Mouse (Mus musculus): Measurements from ENCODE around the gene Fgf8. TPM values are rescaled to one million over a fixed set of nuclear protein-coding genes. Genes with fewer than 3 reads are reported as not detected.

Gene Fgf8
- polyA plus RNA-seq, 1 experiment from 2014 or later: 3.5 TPM

DNA sequence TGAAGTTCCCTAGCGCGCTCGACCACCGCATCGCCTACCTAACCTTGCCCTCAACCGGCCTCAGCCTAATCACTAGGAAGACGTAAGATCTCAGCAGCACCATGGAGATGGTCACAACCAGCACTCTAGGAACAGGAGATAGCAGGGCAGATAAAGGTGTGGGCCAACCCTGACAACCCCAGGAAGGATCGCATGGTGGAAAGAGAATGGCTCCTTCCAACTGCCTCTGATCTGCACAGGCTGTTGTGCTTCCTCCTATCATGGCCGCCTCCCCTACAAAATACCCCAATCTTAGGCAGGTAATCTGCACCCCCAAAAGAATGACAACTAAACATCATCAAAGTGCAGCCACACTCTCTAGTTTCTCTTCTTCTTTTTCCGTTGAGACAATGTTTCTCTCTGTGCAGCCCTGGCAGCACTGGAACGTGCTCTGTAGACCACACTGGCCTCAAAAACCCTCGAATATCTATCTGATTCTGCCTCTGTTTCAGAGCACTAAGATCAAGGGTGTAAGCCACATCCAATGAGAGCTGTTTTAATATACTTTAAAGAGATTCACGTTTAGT lies 37.7 kb upstream of the Fgf8 start:
- 90% methylated on average over 13 of the region's 13 CpGs for WGBS
- Histone ChIP-seq H3K27me3 (no peaks in the 10 kb centered on the region), H3K36me3 (peaks cover 48% of the 10 kb centered on the region), H3K9ac (0 out of 2 replicates have a peak overlapping the region, but pooled peaks have one; percentile 2), H3K4me3 (peak overlapping the region; percentile 100; the same call in 1 of the 2 replicates), H3K4me2 (replicated peaks) (peak overlapping the region; percentile 74), H3K9me3 (no peaks in the 10 kb centered on the region), H3K27ac (no peak overlapping the region; the same call in 1 of the 2 replicates), H3K4me1 (peaks cover 29% of the 10 kb centered on the region)
- no peak for ATAC-seq (ENCODE audit: low FRiP score, low read depth)

DNA sequence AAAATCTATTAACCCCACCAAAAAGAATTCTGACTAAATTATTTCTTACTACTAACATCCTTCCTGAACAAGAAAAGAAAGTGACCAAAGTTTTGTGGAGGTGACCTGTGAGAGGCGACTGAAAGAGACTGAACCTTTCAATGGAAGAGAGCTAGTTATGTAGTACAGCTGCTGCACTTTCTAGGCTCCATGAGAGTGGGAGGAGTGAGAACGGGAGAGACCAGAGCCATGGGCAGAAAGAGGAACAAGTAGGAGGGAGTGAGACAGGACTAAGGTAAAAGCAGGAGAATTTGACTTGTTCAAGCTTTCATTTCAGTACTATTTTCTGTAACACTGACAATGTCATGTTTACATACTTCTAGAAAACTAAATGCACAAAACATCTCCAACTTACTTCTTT lies 32.8 kb upstream of the Fgf8 start:
- Histone ChIP-seq H3K4me1 (peaks cover 8% of the 10 kb centered on the region), H3K9me3 (no peaks in the 10 kb centered on the region), H3K9ac (no peak overlapping the region), H3K27me3 (no peaks in the 10 kb centered on the region), H3K4me2 (replicated peaks) (no peak overlapping the region), H3K4me3 (no peak overlapping the region), H3K36me3 (peaks cover 93% of the 10 kb centered on the region), H3K27ac (no peak overlapping the region)
- 85% methylated on average over 2 of the region's 2 CpGs for WGBS
- ATAC-seq (ENCODE audit: low FRiP score, low read depth): no peak

DNA sequence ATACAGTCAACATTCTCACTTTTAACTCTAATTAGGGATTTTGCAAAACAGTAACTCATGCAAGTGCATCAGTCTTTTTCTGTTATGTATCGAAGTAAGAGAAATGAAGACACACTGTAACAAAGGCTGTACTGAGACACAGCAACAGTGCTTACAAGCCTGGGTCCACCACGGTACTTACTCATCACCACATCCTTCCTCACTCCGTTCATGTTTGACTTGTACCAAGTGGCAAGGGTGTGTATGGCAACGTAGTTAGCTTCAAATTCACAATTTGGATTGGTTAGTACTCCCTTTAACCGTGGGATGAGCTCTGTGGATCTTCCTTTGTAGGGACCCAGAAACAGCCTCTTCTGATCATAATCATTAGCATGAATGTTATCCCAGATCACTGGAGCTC lies 28.8 kb upstream of the Fgf8 start:
- H3K9me3 ChIP-seq: no peaks in the 10 kb centered on the region
- no peaks in the 10 kb centered on the region for H3K4me1 ChIP-seq
- H3K27ac ChIP-seq: no peak overlapping the region
- no peaks in the 10 kb centered on the region for H3K27me3 ChIP-seq
- no peak overlapping the region for H3K9ac ChIP-seq
- ATAC-seq (ENCODE audit: low FRiP score, low read depth): no peak
- 90% methylated on average over 5 of the region's 5 CpGs for WGBS
- no peak overlapping the region for H3K4me3 ChIP-seq
- peaks cover 99% of the 10 kb centered on the region for H3K36me3 ChIP-seq
- no peak overlapping the region for H3K4me2 ChIP-seq (replicated peaks)

DNA sequence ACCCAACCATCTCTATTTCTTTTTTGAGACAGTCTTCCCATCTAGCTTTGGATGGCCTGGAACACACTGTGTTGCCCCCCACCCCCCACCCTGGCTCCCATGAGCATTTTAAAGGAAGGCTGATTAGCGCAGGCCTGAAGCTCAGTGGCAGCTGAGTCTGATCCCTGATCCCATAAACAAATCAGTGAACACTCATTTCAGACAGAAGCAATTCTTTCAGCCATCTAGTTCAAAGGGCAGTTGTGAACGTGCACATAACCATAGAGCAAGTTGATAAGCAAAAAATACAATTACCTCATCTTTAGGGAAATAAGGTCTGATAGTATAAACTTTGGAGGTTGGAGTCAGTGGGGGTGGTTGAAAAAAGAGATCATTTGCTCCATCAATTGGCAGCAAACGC lies 18.1 kb upstream of the Fgf8 start:
- 81% methylated on average over 3 of the region's 3 CpGs for WGBS
- Histone ChIP-seq H3K4me3 (no peak overlapping the region), H3K4me1 (no peaks in the 10 kb centered on the region), H3K9ac (no peak overlapping the region), H3K27me3 (no peaks in the 10 kb centered on the region), H3K4me2 (replicated peaks) (no peak overlapping the region), H3K27ac (no peak overlapping the region), H3K36me3 (peaks cover 91% of the 10 kb centered on the region), H3K9me3 (no peaks in the 10 kb centered on the region)
- no peak for ATAC-seq (ENCODE audit: low FRiP score, low read depth)

DNA sequence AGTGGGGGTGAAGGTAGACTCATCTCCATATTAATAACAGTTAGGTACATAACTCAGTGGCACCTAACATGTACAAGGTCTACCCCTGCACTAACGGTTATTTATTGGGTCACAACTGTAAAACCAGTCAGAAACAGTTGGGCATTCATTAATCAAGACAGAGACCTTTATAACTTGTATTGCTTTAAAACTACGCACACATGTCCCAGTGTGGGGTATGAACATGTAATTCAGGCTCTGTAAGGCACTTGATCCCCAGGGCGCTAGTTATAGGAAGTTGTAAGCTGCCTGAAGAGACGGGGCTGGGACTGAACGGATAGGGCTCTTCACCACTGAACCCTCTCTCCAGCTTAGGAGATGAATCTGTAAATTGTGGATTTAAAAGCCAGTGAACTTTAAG lies 16.0 kb upstream of the Fgf8 start:
- no peak for ATAC-seq (ENCODE audit: low FRiP score, low read depth)
- Histone ChIP-seq H3K27ac (no peak overlapping the region), H3K27me3 (no peaks in the 10 kb centered on the region), H3K9ac (no peak overlapping the region), H3K4me2 (replicated peaks) (no peak overlapping the region), H3K4me1 (no peaks in the 10 kb centered on the region), H3K4me3 (no peak overlapping the region), H3K36me3 (peaks cover 92% of the 10 kb centered on the region), H3K9me3 (no peaks in the 10 kb centered on the region)
- WGBS: 88% methylated on average over 5 of the region's 5 CpGs

DNA sequence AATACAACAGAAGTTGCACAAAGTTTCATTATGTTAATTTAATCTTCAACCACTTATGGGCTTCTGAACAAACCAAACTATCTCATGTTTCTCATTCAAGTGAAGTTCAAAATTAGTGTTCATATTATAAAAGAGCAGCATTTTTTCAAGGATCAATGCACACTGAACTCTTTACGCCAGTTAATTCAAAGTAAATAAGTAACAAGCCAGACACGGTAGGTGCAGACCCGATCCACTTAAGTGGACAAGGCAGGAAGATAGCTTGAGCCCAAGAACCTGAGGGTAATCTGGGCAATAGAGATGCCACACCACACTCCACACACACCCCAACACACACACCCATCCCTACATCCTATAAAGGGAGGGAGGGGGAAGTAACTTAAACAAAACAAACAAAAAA lies 10.8 kb upstream of the Fgf8 start:
- no peak overlapping the region for H3K9ac ChIP-seq
- no peaks in the 10 kb centered on the region for H3K27me3 ChIP-seq
- no peak for ATAC-seq (ENCODE audit: low FRiP score, low read depth)
- H3K4me1 ChIP-seq: peaks cover 6% of the 10 kb centered on the region
- H3K36me3 ChIP-seq: peaks cover 68% of the 10 kb centered on the region
- H3K4me2 ChIP-seq (replicated peaks): no peak overlapping the region
- H3K9me3 ChIP-seq: no peaks in the 10 kb centered on the region
- 95% methylated on average over 3 of the region's 3 CpGs for WGBS
- H3K27ac ChIP-seq: no peak overlapping the region
- H3K4me3 ChIP-seq: no peak overlapping the region

DNA sequence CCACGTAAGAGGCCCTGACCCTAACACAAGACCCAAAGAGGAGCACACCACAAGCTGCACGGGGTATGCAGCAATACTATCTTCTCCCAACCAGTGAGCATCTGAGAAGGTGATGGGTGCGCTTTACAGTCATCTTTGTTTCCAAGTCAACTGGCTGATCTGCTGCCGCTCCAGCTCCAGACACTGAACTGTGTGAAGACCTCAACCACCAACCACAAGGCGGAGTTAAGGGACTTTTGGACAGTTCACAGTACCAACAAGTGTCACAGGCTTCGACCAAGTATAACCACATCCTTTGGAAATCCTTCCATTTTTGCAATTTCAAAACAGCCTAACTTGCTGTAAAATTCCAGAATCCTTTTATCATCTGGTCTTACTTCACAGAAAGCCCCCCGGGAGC lies 9.2 kb upstream of the Fgf8 start:
- no peaks in the 10 kb centered on the region for H3K9me3 ChIP-seq
- H3K4me2 ChIP-seq (replicated peaks): no peak overlapping the region
- 89% methylated on average over 7 of the region's 7 CpGs for WGBS
- peaks cover 51% of the 10 kb centered on the region for H3K36me3 ChIP-seq
- no peak overlapping the region for H3K9ac ChIP-seq
- no peak overlapping the region for H3K4me3 ChIP-seq
- no peak overlapping the region for H3K27ac ChIP-seq
- H3K27me3 ChIP-seq: peaks cover 5% of the 10 kb centered on the region; the same call in 1 of the 2 replicates
- no peak for ATAC-seq (ENCODE audit: low FRiP score, low read depth)
- peaks cover 17% of the 10 kb centered on the region for H3K4me1 ChIP-seq

DNA sequence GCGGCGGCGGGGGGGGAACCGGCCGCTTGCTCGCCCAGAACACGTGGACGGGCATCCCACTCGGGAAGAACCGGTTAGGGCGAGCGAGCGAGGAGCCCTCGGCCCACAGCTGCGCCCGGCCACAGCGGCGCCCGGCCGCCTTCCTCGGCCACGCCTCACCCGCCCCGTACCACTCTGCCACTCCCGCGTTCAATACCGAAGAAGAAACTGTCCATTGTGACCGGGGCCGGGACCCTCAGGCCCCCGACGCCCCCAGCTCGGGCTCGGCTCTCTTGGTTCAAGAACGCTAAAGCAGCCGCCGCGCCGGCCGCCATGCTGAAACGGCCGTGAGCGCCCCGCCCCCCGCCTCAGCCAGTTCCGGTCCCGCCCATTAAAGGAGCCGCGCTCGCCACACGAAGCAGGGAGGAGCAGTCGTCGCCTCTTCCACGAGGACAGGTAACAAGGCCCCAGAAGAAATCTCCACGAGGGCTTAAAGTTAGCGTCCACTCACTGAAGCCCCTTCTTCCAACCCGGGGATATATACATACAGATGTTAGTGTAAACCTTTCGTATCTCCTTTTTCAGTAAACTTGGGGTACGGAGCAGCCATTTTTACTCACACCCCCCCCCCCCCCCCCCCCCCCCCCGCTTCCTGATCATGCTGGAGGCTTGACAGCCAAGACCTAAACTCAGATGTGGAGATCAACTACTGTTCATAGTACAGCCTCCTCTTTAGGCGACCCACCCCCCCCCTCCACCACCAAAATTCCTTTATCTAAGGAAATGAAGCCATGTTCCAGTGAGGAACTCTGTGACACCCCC lies 6.7 kb upstream of the Fgf8 start, which contains the start of gene Npm3:
Gene Npm3, minus strand, starts transcription at position 349 of the 801 bp plus-strand sequence.
- WGBS: under 1% methylated on average over 59 of the region's 60 CpGs
- peak; percentile 85 for ATAC-seq (ENCODE audit: low FRiP score, low read depth)
- H3K27ac ChIP-seq: no peak within 1 kb of the TSS; the same call in 1 of the 2 replicates

DNA sequence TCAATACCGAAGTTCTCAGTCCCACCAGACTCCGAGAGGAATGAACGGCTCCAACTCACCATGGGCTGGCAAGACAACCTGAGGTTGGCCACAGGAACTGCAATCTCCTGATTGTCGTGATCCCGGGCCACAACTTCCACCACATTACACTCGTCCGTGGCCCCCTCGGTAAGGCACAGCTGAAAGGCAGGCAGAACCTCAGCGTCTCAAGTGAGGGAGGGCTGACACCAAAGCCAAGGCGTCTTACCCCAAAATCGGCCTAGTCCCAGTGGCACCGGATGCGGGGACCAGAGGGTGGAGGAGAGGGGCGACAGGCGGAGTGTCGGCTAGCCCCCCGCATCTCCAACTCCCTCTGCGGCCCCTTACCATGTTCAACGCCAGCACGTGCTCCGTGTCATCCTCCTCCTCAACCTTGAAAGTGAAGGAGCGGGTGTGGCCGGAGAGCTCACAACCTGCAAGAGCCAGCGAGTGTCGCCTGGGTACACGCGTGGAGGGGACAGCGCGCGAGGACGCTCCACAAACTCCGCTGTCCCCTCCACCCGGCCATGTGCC lies 6.1 kb upstream of the Fgf8 start:
- Histone ChIP-seq H3K4me2 (replicated peaks) (peak overlapping the region; percentile 96), H3K9ac (peak overlapping the region; percentile 91), H3K9me3 (no peaks in the 10 kb centered on the region), H3K36me3 (peaks cover 21% of the 10 kb centered on the region), H3K27ac (no peak overlapping the region), H3K4me1 (peaks cover 32% of the 10 kb centered on the region), H3K27me3 (peaks cover 35% of the 10 kb centered on the region), H3K4me3 (peak overlapping the region; percentile 92)
- WGBS: 2% methylated on average over 33 of the region's 33 CpGs
- ATAC-seq (ENCODE audit: low FRiP score, low read depth): peak; percentile 25; the same call in 1 of the 2 replicates

More for the DNA sequence above, 6.7 kb upstream of the Fgf8 start, which contains the start of gene Npm3:
- H3K36me3 ChIP-seq: peaks cover 28% of the 10 kb centered on the region
- peak within 1 kb of the TSS; percentile 96 for H3K4me2 ChIP-seq (replicated peaks)
- peak within 1 kb of the TSS; percentile 92 for H3K4me3 ChIP-seq
- no peaks in the 10 kb centered on the region for H3K9me3 ChIP-seq
- peak within 1 kb of the TSS; percentile 91 for H3K9ac ChIP-seq
- H3K4me1 ChIP-seq: peaks cover 32% of the 10 kb centered on the region
- peaks cover 29% of the 10 kb centered on the region for H3K27me3 ChIP-seq

DNA sequence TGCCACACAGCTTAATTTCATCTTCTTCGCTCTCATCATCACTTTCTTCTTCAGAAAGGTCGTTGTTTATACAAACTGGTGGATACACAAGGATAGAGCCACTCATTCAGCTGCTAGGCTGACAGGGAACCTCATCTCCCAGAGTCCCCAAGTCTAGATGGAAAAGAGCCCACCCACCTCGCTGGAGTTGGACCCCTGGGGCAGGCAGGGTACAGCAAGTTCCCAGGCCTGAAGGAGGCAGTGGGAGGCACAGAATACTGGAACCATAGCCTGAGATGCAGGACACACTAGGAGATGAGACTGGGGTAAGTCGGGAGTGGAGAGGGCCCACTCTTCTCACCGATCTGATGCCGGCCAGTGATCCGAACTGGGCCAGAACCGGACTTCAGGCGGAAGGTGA lies 5.5 kb upstream of the Fgf8 start:
- H3K27ac ChIP-seq: no peak overlapping the region
- peaks cover 41% of the 10 kb centered on the region for H3K27me3 ChIP-seq
- 49% methylated on average over 9 of the region's 9 CpGs for WGBS
- peak overlapping the region; percentile 91 for H3K9ac ChIP-seq
- ATAC-seq (ENCODE audit: low FRiP score, low read depth): no peak
- no peaks in the 10 kb centered on the region for H3K9me3 ChIP-seq
- peak overlapping the region; percentile 96 for H3K4me2 ChIP-seq (replicated peaks)
- H3K36me3 ChIP-seq: peaks cover 15% of the 10 kb centered on the region
- H3K4me3 ChIP-seq: peak overlapping the region; percentile 92
- H3K4me1 ChIP-seq: peaks cover 34% of the 10 kb centered on the region

DNA sequence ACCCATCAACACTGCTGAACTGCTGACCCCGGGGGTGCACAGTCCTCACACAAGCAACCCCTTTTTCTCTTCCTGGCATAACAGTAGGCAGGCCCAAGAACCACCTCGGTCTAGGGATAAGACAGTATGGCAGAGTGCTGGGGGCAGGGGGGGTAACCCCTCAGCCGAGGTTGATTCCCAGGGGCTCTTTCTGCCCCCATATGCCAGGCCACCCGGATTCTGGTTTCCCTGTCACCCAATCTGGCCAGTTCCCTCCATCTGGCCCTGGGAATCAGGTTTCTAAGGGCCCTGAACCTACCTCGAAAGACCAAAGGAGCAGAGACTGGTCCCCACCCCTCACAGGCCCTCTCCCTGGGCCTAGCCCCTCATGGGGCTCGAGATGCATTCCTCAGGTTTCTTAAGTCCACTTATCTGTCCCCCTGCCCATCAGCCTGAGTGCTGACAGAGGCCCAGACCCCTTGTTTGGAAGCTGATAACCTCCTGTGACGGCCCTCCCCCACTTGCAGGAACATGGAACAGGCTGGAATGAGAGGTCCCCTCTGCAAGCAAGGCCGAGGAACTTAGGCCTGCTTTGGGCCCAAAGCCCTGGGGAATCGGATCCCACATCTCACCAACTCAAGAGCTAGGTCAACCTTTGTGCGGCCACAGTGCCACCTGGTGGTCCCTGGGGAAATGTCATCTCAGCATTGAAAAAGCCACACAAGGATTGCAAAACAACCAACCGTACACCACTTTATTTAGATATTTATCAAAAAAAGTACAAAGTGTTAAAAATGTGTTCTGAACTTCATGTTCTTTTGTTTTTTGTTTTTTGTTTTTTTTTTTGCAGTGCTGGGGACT lies 4.5 kb upstream of the Fgf8 start:
- Histone ChIP-seq H3K27ac (no peak overlapping the region), H3K36me3 (peaks cover 7% of the 10 kb centered on the region), H3K4me1 (peaks cover 41% of the 10 kb centered on the region), H3K9ac (no peak overlapping the region), H3K9me3 (no peaks in the 10 kb centered on the region), H3K27me3 (peaks cover 49% of the 10 kb centered on the region), H3K4me2 (replicated peaks) (no peak overlapping the region), H3K4me3 (no peak overlapping the region)
- ATAC-seq (ENCODE audit: low FRiP score, low read depth): no peak
- 18% methylated on average over 11 of the region's 11 CpGs for WGBS

Data from limb, embryonic 13.5 days (tissue).